Mouse (Mus musculus) liver, adult 2 months (tissue): ENCODE measurements around the gene Ino80b. TPM values are rescaled to one million over a fixed set of nuclear protein-coding genes. Genes with fewer than 3 reads are reported as not detected.

Source experiments
- DNase-seq: peaks from one replicate; pipeline ENCODE4 v3.0.0-alpha.2; 2011; ENCODE audit warnings: low read depth, low spot score; ENCODE audit errors: extremely low read depth
- H3K27ac ChIP-seq: fragments of 200-500 bp; replicated peaks from 2 replicates; pipeline ENCODE4 v1.5.1; 2012; ENCODE audit warnings: low read depth, mild to moderate bottlenecking, control low read depth, inconsistent platforms, low read length; ENCODE audit not compliant: insufficient read depth
- H3K27me3 ChIP-seq: fragments of 200-500 bp; 2 replicates; pipeline ENCODE4 v1.6.1; 2012; ENCODE audit warnings: mild to moderate bottlenecking, moderate library complexity, low read length, inconsistent platforms; ENCODE audit not compliant: control insufficient read depth, insufficient read depth
- H3K36me3 ChIP-seq: fragments of 200-500 bp; 2 replicates; pipeline ENCODE4 v1.6.1; 2012; ENCODE audit warnings: low read length, inconsistent platforms; ENCODE audit not compliant: control insufficient read depth, insufficient read depth
- H3K4me1 ChIP-seq: fragments of 200-500 bp; 2 replicates; pipeline ENCODE4 v1.6.1; 2011; ENCODE audit warnings: low read length; ENCODE audit not compliant: control insufficient read depth, insufficient read depth
- H3K4me3 ChIP-seq: fragments of 200-500 bp; 2 replicates; pipeline ENCODE4 v1.5.1; 2011; ENCODE audit warnings: low read depth, mild to moderate bottlenecking, control low read depth, low read length, moderate library complexity; ENCODE audit not compliant: insufficient read depth
- H3K79me2 ChIP-seq: fragments of 200-500 bp; 2 replicates; pipeline ENCODE4 v1.6.1; 2012; ENCODE audit warnings: inconsistent platforms, mild to moderate bottlenecking, low read length, moderate library complexity; ENCODE audit not compliant: control insufficient read depth, insufficient read depth
- H3K9ac ChIP-seq: fragments of 200-500 bp; 2 replicates; pipeline ENCODE4 v1.6.1; 2012; ENCODE audit warnings: low read depth, mild to moderate bottlenecking, control low read depth, inconsistent platforms, low read length
- CTCF ChIP-seq: fragments of 200-500 bp; IDR thresholded peaks from 2 replicates; pipeline ENCODE4 v1.5.1; 2011; ENCODE audit warnings: low read depth, low read length, control low read depth
- POLR2A ChIP-seq: fragments of 200-500 bp; IDR thresholded peaks from 2 replicates; pipeline ENCODE4 v1.6.1; 2011; ENCODE audit warnings: low read length, control low read depth; ENCODE audit not compliant: insufficient read depth; ENCODE audit errors: extremely low read depth
- WGBS: fragments of 180-500 bp; shearing (Covaris S2); methylation state at CpG from one replicate; pipeline ENCODE4 v1.1.7; 2018; 5-methylcytosine and 5-hydroxymethylcytosine counted together
- polyA plus RNA-seq: library from polyadenylated mRNA; depleted of rRNA; stranded (reverse); fragments of >200 nt; gene quantifications from 2 replicates; pipeline ENCODE4 v1.2.3, GENCODE M21; 2012
- total RNA-seq: library from RNA; depleted of rRNA; stranded (reverse); fragments of >200 nt; gene quantifications from 2 replicates; pipeline ENCODE4 v1.2.3, GENCODE M21; 2014

Gene Ino80b
- total and polyA plus RNA-seq, 2 experiments = 10.3 to 23.8 TPM

DNA sequence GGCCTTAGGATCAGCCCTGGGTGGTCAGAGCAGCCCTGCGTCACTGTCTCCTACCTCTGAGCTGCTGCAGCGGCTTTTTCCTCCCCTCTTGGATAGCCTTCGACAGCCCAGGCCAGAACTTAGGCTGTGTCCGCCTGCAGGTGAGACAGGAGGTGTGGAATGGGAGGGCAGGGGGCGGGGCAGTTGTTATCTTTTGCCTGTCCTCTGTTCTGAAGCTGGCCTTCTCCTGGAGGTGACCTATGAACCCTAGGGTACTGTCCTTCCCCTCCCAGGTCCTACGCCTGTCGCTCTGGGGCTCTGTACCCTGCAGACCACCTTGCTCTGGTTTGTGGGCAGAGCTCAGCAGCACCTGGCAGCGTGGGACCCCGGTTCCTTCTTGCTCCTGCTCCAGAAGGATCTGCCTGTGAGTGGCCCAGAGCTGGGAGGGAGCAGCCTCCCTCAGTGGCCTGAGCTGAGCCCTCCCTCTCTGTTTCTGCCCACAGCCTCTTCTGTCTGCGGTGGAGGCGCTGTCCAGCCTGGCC lies 22.0 kb downstream of the Ino80b start:
- H3K36me3 ChIP-seq = no peaks in the 10 kb centered on the region
- H3K9ac ChIP-seq = no peak overlapping the region
- TF ChIP-seq POLR2A (no peak), CTCF (peak; percentile 34; the same call in 1 of the 2 replicates)
- DNase-seq = peak; percentile 80
- H3K27ac ChIP-seq = 0 out of 2 replicates have a peak overlapping the region, but pooled peaks have one; percentile 2
- peaks cover 17% of the 10 kb centered on the region for H3K4me1 ChIP-seq
- H3K4me3 ChIP-seq = peak overlapping the region; percentile 1; the same call in 1 of the 2 replicates
- H3K27me3 ChIP-seq = no peaks in the 10 kb centered on the region
- 29% methylated on average over 11 of the region's 11 CpGs for WGBS
- H3K79me2 ChIP-seq = no peaks in the 10 kb centered on the region

DNA sequence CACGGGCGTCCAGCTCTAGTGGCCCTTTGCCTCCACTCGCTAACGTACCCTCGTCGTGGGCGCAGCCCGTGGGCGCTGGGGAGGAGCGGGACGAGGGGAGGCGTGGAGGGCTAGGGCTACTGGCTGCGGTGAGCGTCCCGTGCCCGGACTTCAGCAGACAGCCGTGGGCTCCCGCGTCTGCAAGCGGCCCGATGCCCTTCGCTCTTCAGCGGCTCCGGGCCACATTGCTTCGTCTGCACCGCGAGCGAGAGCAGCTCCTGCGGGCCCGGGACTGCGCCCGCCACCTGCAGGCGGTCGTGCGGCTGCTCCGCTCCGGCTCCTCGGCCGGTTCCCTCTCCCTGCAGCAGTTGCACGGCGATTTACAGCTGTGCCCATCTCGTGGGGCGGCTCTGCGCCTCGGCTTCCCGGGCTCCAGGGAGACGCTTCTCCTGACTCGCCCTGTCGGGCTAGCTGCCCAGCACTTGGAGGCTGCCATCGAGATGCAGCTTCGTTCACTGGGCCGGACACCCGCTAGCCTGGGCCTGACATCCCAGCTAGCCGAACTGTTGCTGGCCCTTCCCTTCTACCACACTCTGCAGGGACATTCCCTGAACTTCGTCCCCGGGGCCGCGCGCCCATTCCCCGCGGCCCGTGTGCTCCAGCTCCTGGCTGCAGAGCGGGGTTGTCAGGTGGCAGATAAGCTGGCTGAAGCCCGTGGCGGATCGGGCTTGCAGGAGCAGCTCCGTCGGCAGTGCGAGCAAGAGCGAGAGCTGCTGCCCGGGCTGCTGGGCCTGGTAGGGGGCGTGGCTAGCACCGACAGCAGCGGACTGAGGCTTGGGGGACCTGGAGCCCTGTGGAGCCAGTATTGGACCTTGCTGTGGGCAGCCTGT lies 23.3 kb downstream of the Ino80b start:
- peak; percentile 61 for DNase-seq
- under 1% methylated on average over 73 of the region's 74 CpGs for WGBS
- TF ChIP-seq CTCF = peak; percentile 45; the same call in 1 of the 2 replicates
- TF ChIP-seq POLR2A = no peak

DNA sequence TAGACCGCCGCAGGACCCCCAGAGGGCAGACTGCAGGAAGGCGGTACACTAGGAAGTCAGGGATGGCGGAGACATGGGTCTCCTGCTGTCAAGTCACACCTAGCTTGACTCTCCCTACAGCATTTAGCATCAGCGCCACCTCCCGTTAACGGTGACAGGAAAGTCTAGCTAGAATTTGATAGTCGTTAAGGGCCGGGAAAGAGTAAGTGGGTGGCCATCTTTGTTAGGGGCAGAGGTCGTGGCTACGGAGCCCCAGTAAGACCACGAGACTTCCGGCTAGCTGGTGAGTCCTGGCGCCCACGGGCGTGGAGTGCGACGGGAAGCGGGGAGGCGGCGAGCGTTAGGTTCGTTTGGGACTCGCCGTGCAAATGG lies 23.9 kb downstream of the Ino80b start, which contains the start of the genes Ccdc142 and Gm42688:
Ccdc142 (plus strand) TSS at position 286 of the 372 bp plus-strand sequence.
Gm42688 (plus strand) TSS at position 302 of the 372 bp plus-strand sequence.
- TF ChIP-seq POLR2A (peak; percentile 66; the same call in 1 of the 2 replicates), CTCF (peak; percentile 64)
- WGBS = 1% methylated on average over 25 of the region's 25 CpGs
- Histone ChIP-seq H3K27ac (peak within 1 kb of the TSS; percentile 53), H3K36me3 (no peaks in the 10 kb centered on the region), H3K4me1 (peaks cover 11% of the 10 kb centered on the region), H3K4me3 (peak within 1 kb of the TSS; percentile 67), H3K79me2 (no peaks in the 10 kb centered on the region), H3K27me3 (no peaks in the 10 kb centered on the region), H3K9ac (peak within 1 kb of the TSS; percentile 81)
- peak; percentile 90 for DNase-seq

More for the DNA sequence above, 23.3 kb downstream of the Ino80b start:
- peaks cover 11% of the 10 kb centered on the region for H3K4me1 ChIP-seq
- H3K79me2 ChIP-seq = no peaks in the 10 kb centered on the region
- peak overlapping the region; percentile 67 for H3K4me3 ChIP-seq
- peak overlapping the region; percentile 53 for H3K27ac ChIP-seq
- peak overlapping the region; percentile 81 for H3K9ac ChIP-seq
- H3K36me3 ChIP-seq = no peaks in the 10 kb centered on the region
- H3K27me3 ChIP-seq = no peaks in the 10 kb centered on the region

DNA sequence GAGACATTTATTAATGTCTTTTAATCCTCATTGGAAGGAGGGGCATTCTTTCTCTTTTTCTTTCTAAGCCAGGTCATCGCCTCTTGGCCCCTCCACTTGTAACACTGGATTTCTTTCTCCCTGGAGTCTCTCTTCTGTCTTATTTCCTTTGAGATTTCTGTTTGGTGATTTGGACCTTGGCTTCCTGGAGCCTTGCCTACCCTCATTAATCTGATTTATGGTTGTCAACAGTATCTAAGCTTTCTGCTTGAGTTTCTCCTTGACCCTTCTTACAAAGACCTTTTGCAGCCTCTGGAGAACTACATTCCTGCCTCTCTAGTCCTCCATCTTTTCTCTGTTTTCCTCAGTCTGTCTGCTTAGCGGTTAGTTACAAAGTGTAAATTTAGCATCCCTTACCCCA lies 26.8 kb downstream of the Ino80b start:
- 83% methylated on average over 2 of the region's 2 CpGs for WGBS
- no peak for DNase-seq

DNA sequence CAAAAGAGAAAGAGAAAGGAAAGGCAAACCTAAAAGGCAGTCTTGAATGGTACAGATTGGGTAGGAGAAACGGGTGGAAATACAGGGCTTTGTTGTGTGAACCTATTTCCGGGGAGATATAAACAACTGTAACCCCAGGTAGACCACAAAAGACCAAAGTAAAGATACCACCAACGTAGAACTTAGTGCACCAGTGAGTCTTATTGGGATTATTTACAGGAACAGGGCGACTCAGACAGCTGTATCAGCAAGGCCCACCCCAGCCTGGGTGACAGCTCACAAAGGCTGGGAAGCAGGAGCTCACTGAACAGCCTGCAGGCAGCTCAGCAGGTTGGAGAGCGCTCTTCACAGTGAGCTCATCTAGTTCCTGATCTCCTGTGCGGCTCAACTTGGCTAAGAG lies 29.3 kb downstream of the Ino80b start:
- no peak overlapping the region for H3K4me3 ChIP-seq
- no peak for DNase-seq
- H3K36me3 ChIP-seq = no peaks in the 10 kb centered on the region
- no peaks in the 10 kb centered on the region for H3K4me1 ChIP-seq
- no peaks in the 10 kb centered on the region for H3K27me3 ChIP-seq
- WGBS = 81% methylated on average over 6 of the region's 6 CpGs
- no peaks in the 10 kb centered on the region for H3K79me2 ChIP-seq
- no peak overlapping the region for H3K27ac ChIP-seq
- H3K9ac ChIP-seq = no peak overlapping the region
- TF ChIP-seq CTCF (no peak), POLR2A (no peak)

More for the DNA sequence above, 26.8 kb downstream of the Ino80b start:
- Histone ChIP-seq H3K9ac (no peak overlapping the region), H3K4me1 (peaks cover 11% of the 10 kb centered on the region), H3K79me2 (no peaks in the 10 kb centered on the region), H3K27me3 (no peaks in the 10 kb centered on the region), H3K27ac (no peak overlapping the region), H3K4me3 (no peak overlapping the region), H3K36me3 (no peaks in the 10 kb centered on the region)
- no peak for TF ChIP-seq CTCF
- TF ChIP-seq POLR2A = no peak
